Mouse (Mus musculus) stomach, postnatal 0 days (tissue): ENCODE data around the gene Kcnd2.

Experiments
- CTCF ChIP-seq: IDR thresholded peaks from 2 replicates; pipeline ENCODE4 v1.5.1; 2016; ENCODE audit warnings: antibody characterized with exemption, low read depth, mild to moderate bottlenecking, moderate library complexity
- EP300 ChIP-seq: optimal IDR thresholded peaks from 2 replicates; pipeline ENCODE3; 2016; ENCODE audit warnings: antibody characterized with exemption

GRCm38 (mm10) chr6:21327081-21327737, 111.9 kb downstream of the Kcnd2 start:
- TF ChIP-seq EP300, result no peak
- no peak for TF ChIP-seq CTCF
